Mouse (Mus musculus) central nervous system, embryonic 18 days (tissue): ENCODE data around the gene 2610042L04Rik. TPM values are rescaled to one million over a fixed set of nuclear protein-coding genes. Genes with fewer than 3 reads are reported as not detected.

Experiments
- polyA plus RNA-seq: library from polyadenylated mRNA; depleted of rRNA; stranded (reverse); fragments of >200 nt; gene quantifications from 2 replicates; pipeline ENCODE4 v1.2.3, GENCODE M21; 2012; rRNA removed

Gene 2610042L04Rik
- polyA plus RNA-seq = 8.9 and 9.1 TPM in 2 replicates

DNA sequence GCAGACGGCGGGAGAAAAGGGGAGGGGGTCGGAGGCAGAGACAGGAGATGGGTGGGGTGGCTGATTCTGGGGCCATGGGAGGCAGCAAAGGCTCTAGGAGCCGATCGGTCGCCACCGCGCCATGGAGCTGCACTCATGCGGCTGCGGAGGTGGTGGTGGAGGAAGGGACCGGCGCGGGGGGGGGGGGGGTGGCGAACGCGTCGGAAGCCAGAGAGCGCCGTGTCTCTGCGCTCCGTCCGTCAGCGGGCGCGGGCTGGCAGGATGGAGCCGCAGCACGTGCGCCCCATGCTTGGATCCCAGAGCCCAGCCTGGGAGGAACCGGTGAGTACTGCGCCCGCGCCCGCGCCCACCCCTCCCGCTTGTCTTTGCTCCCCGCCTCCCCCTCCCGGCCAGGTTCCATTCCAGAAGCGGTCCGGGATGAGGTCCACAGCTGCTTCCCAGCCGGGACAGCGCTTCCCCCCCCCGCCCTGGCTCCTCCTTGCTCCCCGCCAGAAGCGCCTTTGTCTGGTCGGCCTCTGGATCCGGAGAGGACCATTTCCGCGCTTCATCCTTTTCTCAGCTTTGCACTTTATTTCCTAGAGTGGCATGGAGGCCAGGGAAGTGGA is at the start of gene 2610042L04Rik:
2610042L04Rik (plus strand) TSS at position 288 of the 605 bp plus-strand sequence.

DNA sequence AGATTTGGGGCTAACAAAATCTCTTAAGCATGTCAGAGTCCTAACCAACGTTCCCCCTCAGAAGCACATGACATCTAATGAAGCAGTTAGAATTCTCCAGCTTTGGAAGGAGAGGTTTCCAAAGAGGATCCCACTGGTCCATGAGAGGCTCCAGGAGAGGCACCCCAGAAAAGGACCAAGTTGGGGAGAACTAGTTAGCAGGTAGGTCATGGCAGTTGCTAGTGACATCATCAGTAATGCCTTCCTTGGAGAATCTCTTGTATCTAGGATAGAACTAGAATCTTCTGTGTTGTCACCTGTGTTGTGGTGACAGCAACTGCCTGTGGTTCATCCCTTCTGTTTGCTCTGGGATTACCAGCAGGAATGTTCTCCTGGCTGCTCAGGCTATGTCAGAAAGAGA is 17.6 kb upstream of the 2610042L04Rik start, which contains the start of gene Gm3149:
Gm3149 (plus strand) TSS at position 301 of the 400 bp plus-strand sequence.

DNA sequence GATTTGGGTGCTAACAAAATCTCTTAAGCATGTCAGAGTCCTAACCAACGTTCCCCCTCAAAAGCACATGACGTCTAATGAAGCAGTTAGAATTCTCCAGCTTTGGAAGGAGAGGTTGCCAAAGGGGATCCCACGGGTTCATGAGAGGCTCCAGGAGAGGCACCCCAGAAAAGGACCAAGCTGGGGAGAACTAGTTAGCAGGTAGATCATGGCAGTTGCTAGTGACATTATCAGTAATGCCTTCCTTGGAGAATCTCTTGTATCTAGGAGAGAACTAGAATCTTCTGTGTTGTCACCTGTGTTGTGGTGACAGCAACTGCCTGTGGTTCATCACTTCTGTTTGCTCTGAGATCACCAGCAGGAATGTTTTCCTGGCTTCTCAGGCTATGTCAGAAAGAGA is 62.7 kb downstream of the 2610042L04Rik start, which contains the start of gene Gm3159:
Gm3159 (plus strand) TSS at position 301 of the 400 bp plus-strand sequence.

Other genes with a start within 250 kb of the 2610042L04Rik start
- 11.4 and 11.5 TPM in 2 replicates for gene Gm8108, start 224.2 kb upstream of the 2610042L04Rik start, polyA plus RNA-seq
- gene Gm3127, start 169.7 kb upstream of the 2610042L04Rik start, polyA plus RNA-seq = 0.06 TPM in 1 of 2 replicates, not detected in the other
- gene Gm2974, start 152.2 kb upstream of the 2610042L04Rik start, polyA plus RNA-seq = 14.0 and 15.3 TPM in 2 replicates
- 0.03 TPM in 1 of 2 replicates, not detected in the other for gene Gm3138, start 85.1 kb upstream of the 2610042L04Rik start, polyA plus RNA-seq
- gene Gm3149, start 17.5 kb upstream of the 2610042L04Rik start, polyA plus RNA-seq = not detected in 2 replicates
- gene Gm3159, start 62.8 kb downstream of the 2610042L04Rik start, polyA plus RNA-seq = 0.05 and 0.08 TPM in 2 replicates
- gene Gm3164, start 80.7 kb downstream of the 2610042L04Rik start, polyA plus RNA-seq = 8.9 and 9.4 TPM in 2 replicates
- gene Gm3173, start 96.2 kb downstream of the 2610042L04Rik start, polyA plus RNA-seq = 7.8 and 12.6 TPM in 2 replicates
- gene Gm3182, start 147.0 kb downstream of the 2610042L04Rik start, polyA plus RNA-seq = 0.13 TPM in 1 of 2 replicates, not detected in the other
- not detected in 2 replicates for gene Gm3047, start 220.6 kb downstream of the 2610042L04Rik start, polyA plus RNA-seq